Mouse (Mus musculus): ENCODE measurements around the gene Wdr5b. TPM values are rescaled to one million over a fixed set of nuclear protein-coding genes. Genes with fewer than 3 reads are reported as not detected.
"Not testable (repeated sequence)": the region's sequence is repeated elsewhere in the genome, so short reads cannot be mapped to it uniquely, and the experiment has no call there.

Wdr5b gene
- polyA plus RNA-seq, 1 experiment from 2014 or later, result 8.8 TPM

GRCm38 (mm10) chr16:36053524-36054275 lies 12.7 kb downstream of the Wdr5b start:
- no peaks in the 10 kb centered on the region for H3K27me3 ChIP-seq (ENCODE audit: low read depth, poor library complexity, severe bottlenecking)
- H3K9me3 ChIP-seq (replicated peaks), result no peaks in the 10 kb centered on the region
- H3K4me3 ChIP-seq, result no peak overlapping the region
- 91% methylated on average over 6 of the region's 6 CpGs for WGBS
- no peaks in the 10 kb centered on the region for H3K4me1 ChIP-seq
- H3K36me3 ChIP-seq, result peaks cover 76% of the 10 kb centered on the region
- no peak for DNase-seq (ENCODE audit: low spot score)
- H3K27ac ChIP-seq (replicated peaks), result no peak overlapping the region

- no peak overlapping the region for H3K4me3 ChIP-seq
- H3K36me3 ChIP-seq, result peaks cover 64% of the 10 kb centered on the region
- no peak for DNase-seq (ENCODE audit: low spot score)
- H3K27ac ChIP-seq (replicated peaks), result no peak overlapping the region
- 89% methylated on average over 8 of the region's 8 CpGs for WGBS
- H3K4me1 ChIP-seq, result no peaks in the 10 kb centered on the region
- H3K9me3 ChIP-seq (replicated peaks), result no peaks in the 10 kb centered on the region
- H3K27me3 ChIP-seq (ENCODE audit: low read depth, poor library complexity, severe bottlenecking), result no peaks in the 10 kb centered on the region
Measured at GRCm38 (mm10) chr16:36054920-36055319, 13.9 kb downstream of the Wdr5b start.

- peaks cover 52% of the 10 kb centered on the region for H3K36me3 ChIP-seq
- no peaks in the 10 kb centered on the region for H3K27me3 ChIP-seq (ENCODE audit: low read depth, poor library complexity, severe bottlenecking)
- no peak for DNase-seq (ENCODE audit: low spot score)
- no peaks in the 10 kb centered on the region for H3K4me1 ChIP-seq
- H3K27ac ChIP-seq (replicated peaks), result no peak overlapping the region
- no peak overlapping the region for H3K4me3 ChIP-seq
- WGBS, result 92% methylated on average over 11 of the region's 11 CpGs
- H3K9me3 ChIP-seq (replicated peaks), result no peaks in the 10 kb centered on the region
Measured at GRCm38 (mm10) chr16:36056416-36056815, 15.4 kb downstream of the Wdr5b start.

- no peaks in the 10 kb centered on the region for H3K9me3 ChIP-seq (replicated peaks)
- 92% methylated on average over 8 of the region's 8 CpGs for WGBS
- H3K36me3 ChIP-seq, result peaks cover 38% of the 10 kb centered on the region
- H3K27ac ChIP-seq (replicated peaks), result 0 out of 2 replicates have a peak overlapping the region, but pooled peaks have one; percentile 23
- no peaks in the 10 kb centered on the region for H3K27me3 ChIP-seq (ENCODE audit: low read depth, poor library complexity, severe bottlenecking)
- no peak for DNase-seq (ENCODE audit: low spot score)
- H3K4me1 ChIP-seq, result no peaks in the 10 kb centered on the region
- H3K4me3 ChIP-seq, result no peak overlapping the region
Measured at GRCm38 (mm10) chr16:36057933-36058475, 17.0 kb downstream of the Wdr5b start.

GRCm38 (mm10) chr16:36062534-36062933 lies 21.5 kb downstream of the Wdr5b start:
- not testable (repeated sequence) for H3K27ac ChIP-seq (replicated peaks); H3K27me3 ChIP-seq (ENCODE audit: low read depth, poor library complexity, severe bottlenecking); H3K9me3 ChIP-seq (replicated peaks); H3K4me1 ChIP-seq; H3K4me3 ChIP-seq; DNase-seq (ENCODE audit: low spot score)
- peaks cover 11% of the 10 kb centered on the region for H3K36me3 ChIP-seq
- 91% methylated on average over 1 of the region's 1 CpGs for WGBS

- 79% methylated on average over 2 of the region's 2 CpGs for WGBS
Measured at GRCm38 (mm10) chr16:36063315-36063714, 22.3 kb downstream of the Wdr5b start.

GRCm38 (mm10) chr16:36064904-36065303 lies 23.9 kb downstream of the Wdr5b start:
- no peak overlapping the region for H3K4me3 ChIP-seq
- H3K27me3 ChIP-seq (ENCODE audit: low read depth, poor library complexity, severe bottlenecking), result no peaks in the 10 kb centered on the region
- no peak for DNase-seq (ENCODE audit: low spot score)
- 89% methylated on average over 5 of the region's 5 CpGs for WGBS
- no peak overlapping the region for H3K27ac ChIP-seq (replicated peaks)
- H3K36me3 ChIP-seq, result peaks cover 22% of the 10 kb centered on the region
- no peaks in the 10 kb centered on the region for H3K9me3 ChIP-seq (replicated peaks)
- H3K4me1 ChIP-seq, result peaks cover 17% of the 10 kb centered on the region

More at GRCm38 (mm10) chr16:36063315-36063714, 22.3 kb downstream of the Wdr5b start:
- Histone ChIP-seq H3K27ac (replicated peaks) (no peak overlapping the region), H3K4me1 (peaks cover under 1% of the 10 kb centered on the region), H3K4me3 (no peak overlapping the region), H3K27me3 (ENCODE audit: low read depth, poor library complexity, severe bottlenecking) (no peaks in the 10 kb centered on the region), H3K36me3 (peaks cover 16% of the 10 kb centered on the region), H3K9me3 (replicated peaks) (no peaks in the 10 kb centered on the region)
- no peak for DNase-seq (ENCODE audit: low spot score)

- DNase-seq (ENCODE audit: low spot score), result no peak
- no peaks in the 10 kb centered on the region for H3K27me3 ChIP-seq (ENCODE audit: low read depth, poor library complexity, severe bottlenecking)
- peaks cover 19% of the 10 kb centered on the region for H3K36me3 ChIP-seq
- no peak overlapping the region for H3K4me3 ChIP-seq
- peaks cover 26% of the 10 kb centered on the region for H3K4me1 ChIP-seq
- no peak overlapping the region for H3K27ac ChIP-seq (replicated peaks)
- H3K9me3 ChIP-seq (replicated peaks), result no peaks in the 10 kb centered on the region
- WGBS, result 69% methylated on average over 2 of the region's 2 CpGs
Measured at GRCm38 (mm10) chr16:36067694-36068093, 26.7 kb downstream of the Wdr5b start.

- Histone ChIP-seq H3K4me3 (no peak overlapping the region), H3K27ac (replicated peaks) (no peak overlapping the region), H3K4me1 (peaks cover 29% of the 10 kb centered on the region), H3K36me3 (peaks cover 19% of the 10 kb centered on the region), H3K27me3 (ENCODE audit: low read depth, poor library complexity, severe bottlenecking) (no peaks in the 10 kb centered on the region), H3K9me3 (replicated peaks) (no peaks in the 10 kb centered on the region)
- DNase-seq (ENCODE audit: low spot score), result no peak
- WGBS, result 90% methylated on average over 3 of the region's 3 CpGs
Measured at GRCm38 (mm10) chr16:36068356-36068755, 27.4 kb downstream of the Wdr5b start.

- Histone ChIP-seq H3K27me3 (ENCODE audit: low read depth, poor library complexity, severe bottlenecking) (no peaks in the 10 kb centered on the region), H3K27ac (replicated peaks) (peak overlapping the region; percentile 99), H3K4me1 (peaks cover 29% of the 10 kb centered on the region), H3K4me3 (peak overlapping the region; percentile 82), H3K9me3 (replicated peaks) (no peaks in the 10 kb centered on the region), H3K36me3 (peaks cover 19% of the 10 kb centered on the region)
- WGBS, result 56% methylated on average over 9 of the region's 9 CpGs
- DNase-seq (ENCODE audit: low spot score), result no peak
Measured at GRCm38 (mm10) chr16:36069819-36070575, 29.0 kb downstream of the Wdr5b start.

GRCm38 (mm10) chr16:36071071-36071449 lies 30.1 kb downstream of the Wdr5b start:
- Histone ChIP-seq H3K27me3 (ENCODE audit: low read depth, poor library complexity, severe bottlenecking) (no peaks in the 10 kb centered on the region), H3K36me3 (peaks cover 19% of the 10 kb centered on the region), H3K4me1 (peaks cover 29% of the 10 kb centered on the region), H3K9me3 (replicated peaks) (no peaks in the 10 kb centered on the region), H3K27ac (replicated peaks) (peak overlapping the region; percentile 99), H3K4me3 (peak overlapping the region; percentile 82)
- no peak for DNase-seq (ENCODE audit: low spot score)
- whole genome bisulfite sequencing, result 0% methylated on average over 16 of the region's 16 CpGs

- peak within 1 kb of the TSS; percentile 82 for H3K4me3 ChIP-seq
Measured at GRCm38 (mm10) chr16:36071450-36072379, 30.7 kb downstream of the Wdr5b start, which contains the start of the genes Fam162a and Ccdc58. TSS of gene Fam162a (minus strand) at chr16:36071594. TSS of gene Ccdc58 (plus strand) at chr16:36071685.

More at GRCm38 (mm10) chr16:36071450-36072379, 30.7 kb downstream of the Wdr5b start, which contains the start of the genes Fam162a and Ccdc58:
- Histone ChIP-seq H3K36me3 (peaks cover 17% of the 10 kb centered on the region), H3K4me1 (peaks cover 29% of the 10 kb centered on the region), H3K9me3 (replicated peaks) (no peaks in the 10 kb centered on the region), H3K27me3 (ENCODE audit: low read depth, poor library complexity, severe bottlenecking) (no peaks in the 10 kb centered on the region), H3K27ac (replicated peaks) (peak within 1 kb of the TSS; percentile 99)
- DNase-seq (ENCODE audit: low spot score), result peak; percentile 91
- under 1% methylated on average over 81 of the region's 81 CpGs for WGBS

Measured in midbrain, embryonic 10.5 days (tissue).